Mouse (Mus musculus) G1E (cell line): ENCODE measurements around the gene Oxsr1.

Experiments used
- CTCF ChIP-seq: IDR thresholded peaks from 2 replicates; pipeline ENCODE4 v1.5.1; 2012; ENCODE audit warnings: low read depth, low read length, inconsistent platforms, mixed read lengths
- POLR2AphosphoS5 ChIP-seq: IDR thresholded peaks from 2 replicates; pipeline ENCODE4 v1.6.1; 2012; ENCODE audit warnings: low read depth, low read length, inconsistent platforms; ENCODE audit not compliant: insufficient replicate concordance
- TAL1 ChIP-seq: conservative IDR thresholded peaks from 2 replicates; pipeline ENCODE4 v1.6.1; 2012; ENCODE audit warnings: low read depth, low read length, inconsistent platforms, mixed read lengths

DNA sequence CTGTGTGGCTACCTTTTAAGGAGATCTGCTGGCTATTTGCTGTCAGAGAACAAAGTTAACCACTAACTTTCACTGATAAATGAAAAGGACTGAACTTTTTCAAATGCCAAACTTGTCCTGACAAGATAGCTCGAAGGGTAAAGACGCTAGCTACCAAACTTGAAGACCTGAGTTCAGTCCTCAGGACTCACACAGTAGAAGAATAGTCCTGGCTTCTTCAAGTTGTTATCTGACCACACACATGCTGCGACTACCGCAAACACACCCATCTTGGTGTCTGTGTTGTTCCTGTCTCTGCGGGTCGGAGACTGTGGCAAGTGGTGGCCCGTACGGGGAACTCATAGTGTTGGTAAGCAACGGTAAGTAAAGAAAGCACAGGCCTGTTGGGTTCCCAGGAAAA lies 118.6 kb downstream of the Oxsr1 start:
- TF ChIP-seq TAL1 (no peak), CTCF (no peak), POLR2AphosphoS5 (no peak)
